ENCODE assay signal across 9 mouse cellular contexts in the genomic region with DNA sequence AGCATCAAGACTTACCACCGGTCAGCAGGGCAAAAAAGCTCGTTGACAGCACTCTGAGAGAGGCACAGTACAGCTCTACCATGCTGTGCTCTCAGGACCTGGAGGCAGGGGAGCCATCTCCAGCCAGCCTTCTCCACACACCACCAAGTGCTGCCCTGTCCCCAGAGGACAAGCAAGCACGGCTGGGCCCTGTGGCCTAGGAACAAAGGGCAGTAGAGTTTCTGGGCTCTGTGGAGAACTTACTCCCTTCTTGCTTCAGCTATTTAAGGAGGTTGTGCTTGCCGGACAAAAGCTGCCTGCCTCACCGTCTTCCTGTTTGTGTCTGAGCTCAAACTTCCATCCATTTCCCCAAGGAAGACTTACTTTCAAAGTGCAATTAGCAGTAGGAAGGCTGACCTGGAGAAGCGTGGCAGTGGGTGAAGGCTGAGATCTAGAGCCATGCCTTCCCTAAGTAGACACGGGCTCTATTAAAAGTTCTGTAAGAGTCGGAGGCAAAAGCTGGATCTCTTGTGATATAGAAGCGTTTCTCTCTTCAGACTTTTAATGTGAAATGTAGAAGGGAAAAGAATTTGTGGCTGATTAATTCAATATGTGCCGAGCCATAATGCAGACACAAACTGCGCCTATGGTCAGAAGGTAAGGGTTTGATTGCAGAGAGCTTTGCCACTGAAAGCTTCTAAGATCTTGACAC. TPM values are rescaled to one million over a fixed set of nuclear protein-coding genes. Genes with fewer than 3 reads are reported as not detected.
DNase-seq lines count a peak whose midpoint lies in the region; ATAC-seq lines count a peak whose summit lies in the region.
"Had no signal": no experiment of that assay in that cellular context is flagged by ENCODE, and none has a peak within 500 bp of the region (broad histone marks: within the 10 kb centered on the region; RNA-seq: fewer than 3 reads in every experiment).

No protein-coding gene starts in this region.

- peak; percentile 47 for DNase-seq in kidney, postnatal 10 days
- DNase-seq in kidney, postnatal 25 days, result no peak
- peak; percentile 52 for DNase-seq in mesoderm, embryonic 11.5 days (ENCODE audit: low read depth, low spot score)
- no peak for DNase-seq in thymus, postnatal 10 days (ENCODE audit: low spot score in 2 of 2)
- DNase-seq in midbrain, embryonic 14.5 days, result no peak
- DNase-seq in adrenal gland, adult 2 months, result no peak
- DNase-seq: cerebellum, adult 11-12 months had no signal

- ATAC-seq in embryonic facial prominence, embryonic 12.5 days (ENCODE audit: insufficient number of reproducible peaks, insufficient read depth, low FRiP score, low TSS enrichment), result peak; percentile 66
- ATAC-seq in hematopoietic stem cell, adult 5-6 weeks (replicated peaks in 1 of 2; ENCODE audit: insufficient read depth in 1 of 2, low FRiP score in 2 of 2, low TSS enrichment in 1 of 2, low read depth in 1 of 2, poor library complexity in 2 of 2, severe bottlenecking in 2 of 2), result peak; percentile 18 to 21; a peak in 1 of 4 replicates
- ATAC-seq in midbrain, embryonic 14.5 days (ENCODE audit: low FRiP score, low TSS enrichment), result no peak

- peaks cover 71% of the 10 kb centered on the region for H3K4me1 ChIP-seq in embryonic facial prominence, embryonic 12.5 days
- H3K4me1 ChIP-seq in midbrain, embryonic 14.5 days (ENCODE audit: control insufficient read depth, insufficient read depth, low read length), result no peaks in the 10 kb centered on the region

- peak overlapping the region; percentile 74 for H3K9ac ChIP-seq in embryonic facial prominence, embryonic 12.5 days
- H3K9ac ChIP-seq in midbrain, embryonic 14.5 days (replicated peaks; ENCODE audit: low read length), result no peak overlapping the region

- WGBS in embryonic facial prominence, embryonic 12.5 days, result 15% methylated on average over 11 of the region's 11 CpGs
- WGBS in midbrain, embryonic 14.5 days, result 73% methylated on average over 11 of the region's 11 CpGs

- no peaks in the 10 kb centered on the region for H3K27me3 ChIP-seq in embryonic facial prominence, embryonic 12.5 days
- H3K27me3 ChIP-seq in midbrain, embryonic 14.5 days (ENCODE audit: control insufficient read depth, insufficient read depth, low read length), result no peaks in the 10 kb centered on the region

- H3K36me3 ChIP-seq in embryonic facial prominence, embryonic 12.5 days, result no peaks in the 10 kb centered on the region
- H3K36me3 ChIP-seq in midbrain, embryonic 14.5 days (ENCODE audit: control insufficient read depth, insufficient read depth, low read length), result no peaks in the 10 kb centered on the region

- H3K4me2 ChIP-seq in embryonic facial prominence, embryonic 12.5 days (replicated peaks), result peak overlapping the region; percentile 61
- H3K4me2 ChIP-seq in midbrain, embryonic 14.5 days (ENCODE audit: low read length), result no peak overlapping the region

- H3K4me3 ChIP-seq in embryonic facial prominence, embryonic 12.5 days, result peak overlapping the region; percentile 52
- H3K4me3 ChIP-seq in midbrain, embryonic 14.5 days (replicated peaks; ENCODE audit: low read depth, low read length), result no peak overlapping the region

- H3K27ac ChIP-seq in embryonic facial prominence, embryonic 12.5 days, result peak overlapping the region; percentile 99
- no peak overlapping the region for H3K27ac ChIP-seq in midbrain, embryonic 14.5 days (replicated peaks; ENCODE audit: low read depth, low read length)

- H3K9me3 ChIP-seq in embryonic facial prominence, embryonic 12.5 days, result no peaks in the 10 kb centered on the region
- H3K9me3 ChIP-seq in midbrain, embryonic 14.5 days (ENCODE audit: control insufficient read depth, low read length), result no peaks in the 10 kb centered on the region

RNA-seq across cellular contexts. Expression of a gene that starts 53.3 kb away (rescaled TPM):
- 79.3 and 81.3 TPM in 2 replicates for polyA plus RNA-seq in embryonic facial prominence, embryonic 12.5 days (2016; fragmentation: Nextera tagmentation; extraction: Ambion mirVana)
- 5.5 and 6.6 TPM in 2 replicates for total RNA-seq in hematopoietic stem cell, adult 5-6 weeks (2017)
- 3.7 and 8.4 TPM in 2 replicates for polyA plus RNA-seq in midbrain, embryonic 14.5 days (2014; fragmentation: Nextera tagmentation; extraction: Ambion mirVana)
- total RNA-seq in adrenal gland, adult 2 months (2021), result 10 to 100 TPM in 1 of 2 experiments, 1 to 10 TPM in 1; 7.9 to 12.5 TPM
- polyA plus RNA-seq in adrenal gland, adult 2 months (2012; rRNA removed), result 7.8 and 9.4 TPM in 2 replicates

Comparison
In these comparisons a context has a peak if more than half of its experiments do, and no peak if none do; other contexts are left out.
1. DNase-seq: peak in kidney, postnatal 10 days (single experiment) and mesoderm, embryonic 11.5 days (single experiment); none in kidney, postnatal 25 days (0 of 2), thymus, postnatal 10 days (0 of 2), midbrain, embryonic 14.5 days (single experiment) and adrenal gland, adult 2 months (single experiment).